Mouse (Mus musculus) CH12.LX (cell line): ENCODE measurements around the gene Bag1. TPM values are rescaled to one million over a fixed set of nuclear protein-coding genes. Genes with fewer than 3 reads are reported as not detected.

Source experiments
- DNase-seq: peaks from one replicate; pipeline ENCODE4 v3.0.0-alpha.2; 2013; ENCODE audit errors: extremely low read depth
- H3K27ac ChIP-seq: 2 replicates; pipeline ENCODE4 v1.5.1; 2012; ENCODE audit warnings: low read depth, mild to moderate bottlenecking, control low read depth, moderate library complexity; ENCODE audit not compliant: insufficient read depth
- H3K27me3 ChIP-seq: replicated peaks from 2 replicates; pipeline ENCODE3; 2012; ENCODE audit warnings: inconsistent platforms
- H3K36me3 ChIP-seq, 2 experiments: replicated peaks in 1 of 2; 2 replicates each; pipeline versions ENCODE3 to v1.6.1; 2012; ENCODE audit warnings: inconsistent platforms in 1 of 2, low read length in 1 of 2, mild to moderate bottlenecking in 1 of 2, mixed read lengths in 1 of 2, moderate library complexity in 1 of 2; ENCODE audit not compliant: control insufficient read depth in 1 of 2, insufficient read depth in 1 of 2
- H3K4me1 ChIP-seq, 2 experiments: 2 replicates each; pipeline ENCODE4 v1.6.1; 2012; ENCODE audit warnings: inconsistent platforms in 1 of 2, moderate library complexity in 1 of 2; ENCODE audit not compliant: insufficient read depth in 2 of 2, control insufficient read depth in 1 of 2
- H3K4me2 ChIP-seq: 2 replicates; pipeline ENCODE4 v1.6.1; 2012; ENCODE audit warnings: low read depth, mild to moderate bottlenecking, control low read depth; ENCODE audit not compliant: poor library complexity, insufficient read depth, severe bottlenecking
- H3K4me3 ChIP-seq, 3 experiments: fragments of 150-350 bp in 1 of 3; sonication (generic) in 1 of 3; replicated peaks in 1 of 3; 2 replicates each; pipeline versions ENCODE3 to v1.5.1; 2011 to 2012; ENCODE audit warnings: low read depth in 2 of 3, low read length in 2 of 3, mild to moderate bottlenecking in 2 of 3, moderate library complexity in 2 of 3, control low read depth in 1 of 3, improper control_type of control experiment in 1 of 3, inconsistent platforms in 1 of 3, mixed read lengths in 1 of 3; ENCODE audit not compliant: poor library complexity in 1 of 3
- H3K79me2 ChIP-seq: replicated peaks from 2 replicates; pipeline ENCODE4 v1.6.1; 2012; ENCODE audit warnings: mild to moderate bottlenecking, moderate library complexity; ENCODE audit not compliant: control insufficient read depth, poor library complexity, insufficient read depth, severe bottlenecking; ENCODE audit errors: extremely low read depth
- H3K9ac ChIP-seq: 2 replicates; pipeline ENCODE4 v1.6.1; 2012; ENCODE audit warnings: low read depth, mild to moderate bottlenecking, control low read depth, moderate library complexity; ENCODE audit not compliant: insufficient read depth
- H3K9me3 ChIP-seq: replicated peaks from 2 replicates; pipeline ENCODE3; 2012; ENCODE audit warnings: low read length, inconsistent platforms, mixed read lengths
- BHLHE40 ChIP-seq: IDR thresholded peaks from 2 replicates; pipeline ENCODE4 v1.6.1; 2011; ENCODE audit warnings: mild to moderate bottlenecking, low read depth, low read length, improper control_type of control experiment
- CHD2 ChIP-seq: IDR thresholded peaks from 2 replicates; pipeline ENCODE4 v1.6.1; 2011; ENCODE audit warnings: low read length, improper control_type of control experiment
- E2F4 ChIP-seq: IDR thresholded peaks from 2 replicates; pipeline ENCODE4 v1.6.1; 2011; ENCODE audit warnings: low read depth, low read length, improper control_type of control experiment; ENCODE audit not compliant: insufficient replicate concordance
- ELF1 ChIP-seq: IDR thresholded peaks from 2 replicates; pipeline ENCODE4 v1.6.1; 2014; ENCODE audit warnings: low read depth, mild to moderate bottlenecking, inconsistent platforms, low read length, improper control_type of control experiment
- EP300 ChIP-seq: IDR thresholded peaks from 2 replicates; pipeline ENCODE4 v1.6.1; 2011; ENCODE audit warnings: low read length, improper control_type of control experiment
- ETS1 ChIP-seq: conservative IDR thresholded peaks from 2 replicates; pipeline ENCODE4 v1.6.1; 2012; ENCODE audit warnings: low read depth, mild to moderate bottlenecking, inconsistent platforms, low read length, improper control_type of control experiment, moderate library complexity
- GABPA ChIP-seq: IDR thresholded peaks from 2 replicates; pipeline ENCODE4 v1.6.1; 2012; ENCODE audit warnings: low read depth, low read length, improper control_type of control experiment, inconsistent platforms; ENCODE audit not compliant: insufficient replicate concordance
- HCFC1 ChIP-seq: IDR thresholded peaks from 2 replicates; pipeline ENCODE4 v1.6.1; 2012; ENCODE audit warnings: low read depth, mild to moderate bottlenecking, inconsistent platforms, low read length, improper control_type of control experiment
- JUN ChIP-seq: IDR thresholded peaks from 2 replicates; pipeline ENCODE4 v1.6.1; 2011; ENCODE audit warnings: low read depth, mild to moderate bottlenecking, low read length, improper control_type of control experiment, moderate library complexity; ENCODE audit not compliant: insufficient read depth
- JUND ChIP-seq: conservative IDR thresholded peaks from 2 replicates; pipeline ENCODE4 v1.6.1; 2011; ENCODE audit warnings: low read depth, low read length, improper control_type of control experiment
- MAFK ChIP-seq: IDR thresholded peaks from 2 replicates; pipeline ENCODE4 v1.6.1; 2011; ENCODE audit warnings: low read length, improper control_type of control experiment; ENCODE audit not compliant: insufficient replicate concordance
- MXI1 ChIP-seq: IDR thresholded peaks from 2 replicates; pipeline ENCODE4 v1.6.1; 2011; ENCODE audit warnings: mild to moderate bottlenecking, low read depth, low read length, improper control_type of control experiment
- PAX5 ChIP-seq: IDR thresholded peaks from 2 replicates; pipeline ENCODE4 v1.6.1; 2012; ENCODE audit warnings: low read length, inconsistent platforms, mixed read lengths
- POLR2AphosphoS2 ChIP-seq: IDR thresholded peaks from 2 replicates; pipeline ENCODE4 v1.6.1; 2011; ENCODE audit warnings: low read depth, low read length, improper control_type of control experiment
- RAD21 ChIP-seq: IDR thresholded peaks from 2 replicates; pipeline ENCODE4 v1.6.1; 2011; ENCODE audit warnings: low read depth, mild to moderate bottlenecking, low read length, improper control_type of control experiment, moderate library complexity
- RCOR1 ChIP-seq: conservative IDR thresholded peaks from 2 replicates; pipeline ENCODE4 v1.6.1; 2012; ENCODE audit warnings: low read depth, mild to moderate bottlenecking, inconsistent platforms, low read length, improper control_type of control experiment
- SMC3 ChIP-seq: IDR thresholded peaks from 2 replicates; pipeline ENCODE4 v1.6.1; 2011; ENCODE audit warnings: low read depth, low read length, improper control_type of control experiment
- UBTF ChIP-seq: IDR thresholded peaks from 2 replicates; pipeline ENCODE4 v1.6.1; 2012; ENCODE audit warnings: low read depth, mild to moderate bottlenecking, inconsistent platforms, low read length, improper control_type of control experiment, moderate library complexity
- USF1 ChIP-seq: IDR thresholded peaks from 2 replicates; pipeline ENCODE4 v1.6.1; 2014; ENCODE audit warnings: low read depth, mild to moderate bottlenecking, inconsistent platforms, low read length, improper control_type of control experiment
- USF2 ChIP-seq: conservative IDR thresholded peaks from 2 replicates; pipeline ENCODE4 v1.6.1; 2011; ENCODE audit warnings: low read depth, low read length, improper control_type of control experiment
- ZC3H11A ChIP-seq: IDR thresholded peaks from 2 replicates; pipeline ENCODE4 v1.6.1; 2012; ENCODE audit warnings: low read depth, mild to moderate bottlenecking, inconsistent platforms, low read length, improper control_type of control experiment
- ZKSCAN1 ChIP-seq: IDR thresholded peaks from 2 replicates; pipeline ENCODE4 v1.6.1; 2012; ENCODE audit warnings: low read depth, inconsistent platforms, low read length, improper control_type of control experiment, borderline replicate concordance
- dilution Hi-C: fragments of 300-500 bp; cut with MboI; formaldehyde crosslinking; loops from 2 replicates; pipeline ENCODE4 v1.14.3; 2020; ENCODE audit warnings: low sequenced_read_pairs; ENCODE audit not compliant: extremely low pct_unique_long_range_greater_than_20kb, extremely low pct_ligation_motif_present
- in situ Hi-C: fragments of 300-500 bp; cut with MboI; formaldehyde crosslinking; loops from 3 replicates; pipeline ENCODE4 v1.14.3; 2019; ENCODE audit warnings: low sequenced_read_pairs, low pct_ligation_motif_present, low pct_unique_long_range_greater_than_20kb, mixed read lengths
- polyA plus RNA-seq: library from polyadenylated mRNA; unstranded; fragments of >175 nt; gene quantifications from 2 replicates; pipeline ENCODE4 v1.2.1, GENCODE M21; 2012; ENCODE audit warnings: low read depth; ENCODE audit not compliant: insufficient read length
- total RNA-seq, 2 experiments: library from RNA; depleted of rRNA; stranded (reverse); fragments of 300-350 nt in 1 of 2; fragments of >200 nt in 1 of 2; gene quantifications; 2 replicates each; pipeline ENCODE4 v1.2.3; 2012 to 2014

The Bag1 gene
- total and polyA plus RNA-seq, 3 experiments: 105 to 161 (median 149) TPM

- TF ChIP-seq CHD2 (peak; percentile 67; the same call in 1 of the 2 replicates), EP300 (no peak), E2F4 (no peak), SMC3 (no peak), RAD21 (no peak), PAX5 (no peak), ZKSCAN1 (peak; percentile 14; the same call in 1 of the 2 replicates)
These were observed 23.0 kb upstream of the Bag1 start, which contains the start of gene Nfx1 (continued) for GRCm38 (mm10) chr4:40970842-40971701.

DNA sequence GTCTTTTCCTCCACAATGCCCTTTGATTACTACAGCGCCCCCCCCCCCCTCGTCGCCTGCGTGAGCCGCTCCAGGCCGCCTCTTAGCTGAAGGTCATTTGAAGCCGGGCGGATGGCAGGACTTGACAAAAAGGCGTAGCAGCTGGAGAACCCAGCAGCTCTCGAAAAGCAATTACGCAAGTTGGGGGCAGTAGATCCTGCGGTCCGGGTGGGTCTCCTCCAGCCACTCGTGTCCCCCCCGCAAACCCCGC is 22.4 kb upstream of the Bag1 start:
- Histone ChIP-seq H3K4me1 (peaks cover 13 to 40% of the 10 kb centered on the region in 2 experiments), H3K79me2 (peaks cover 48% of the 10 kb centered on the region), H3K36me3 (peaks cover 12 to 49% of the 10 kb centered on the region in 2 experiments), H3K27me3 (no peaks in the 10 kb centered on the region), H3K9me3 (no peaks in the 10 kb centered on the region), H3K4me2 (peak overlapping the region; percentile 93; the same call in 1 of the 2 replicates), H3K9ac (peak overlapping the region; percentile 78), H3K27ac (no peak overlapping the region), H3K4me3 (peak overlapping the region; percentile 81 to 97 (median 91))
- in situ Hi-C loops (no loop called here), dilution Hi-C loops (no loop called here)
- no peak for DNase-seq
- TF ChIP-seq RCOR1 (no peak), USF2 (no peak), UBTF (no peak), ELF1 (no peak), JUN (no peak), BHLHE40 (no peak), ETS1 (no peak), MAFK (no peak), JUND (no peak)

- dilution Hi-C loops (no loop called here), in situ Hi-C loops (no loop called here)
- Histone ChIP-seq H3K4me1 (peaks cover 13 to 35% of the 10 kb centered on the region in 2 experiments), H3K27ac (no peak overlapping the region), H3K27me3 (no peaks in the 10 kb centered on the region), H3K79me2 (peaks cover 43% of the 10 kb centered on the region), H3K4me2 (peak overlapping the region; percentile 93), H3K9me3 (no peaks in the 10 kb centered on the region), H3K9ac (peak overlapping the region; percentile 78), H3K36me3 (peaks cover 12 to 45% of the 10 kb centered on the region in 2 experiments), H3K4me3 (peak overlapping the region; percentile 81 to 97 (median 91))
- DNase-seq: peak; percentile 41
- TF ChIP-seq GABPA: no peak
- no peak; the same call in 1 of the 2 replicates for TF ChIP-seq POLR2AphosphoS2
- TF ChIP-seq USF1: no peak
- no peak for TF ChIP-seq E2F4
- no peak for TF ChIP-seq MXI1
- no peak for TF ChIP-seq CHD2
- no peak for TF ChIP-seq HCFC1
- TF ChIP-seq ZC3H11A: no peak
- no peak for TF ChIP-seq SMC3
These were observed 21.9 kb upstream of the Bag1 start for GRCm38 (mm10) chr4:40969781-40970591.
